Mouse (Mus musculus): ENCODE measurements at regions not wholly inside any gene's neighbourhood (a gene's known extent, or its start where the extent isn't known, plus 50 kb on each side); places are given as distances from the start of the nearest gene placed in this dataset.

- H3K9me3 ChIP-seq (ENCODE audit: control insufficient read depth, low read length): no peaks in the 10 kb centered on the region
- ATAC-seq: no peak
- H3K36me3 ChIP-seq (ENCODE audit: control insufficient read depth, insufficient read depth): no peaks in the 10 kb centered on the region
- no peak overlapping the region for H3K4me3 ChIP-seq (replicated peaks; ENCODE audit: low read length)
- H3K4me2 ChIP-seq (ENCODE audit: low read length): no peak overlapping the region
- H3K9ac ChIP-seq (replicated peaks; ENCODE audit: low read depth, low read length): no peak overlapping the region
- H3K4me1 ChIP-seq (replicated peaks; ENCODE audit: control insufficient read depth, insufficient read depth, low read length): no peaks in the 10 kb centered on the region
- no peak overlapping the region for H3K27ac ChIP-seq (ENCODE audit: low read length)
- no peaks in the 10 kb centered on the region for H3K27me3 ChIP-seq (replicated peaks; ENCODE audit: control insufficient read depth, insufficient read depth, low read length)
These were observed 118.3 kb upstream of the Nectin3 start for GRCm38 (mm10) chr16:46616606-46617005.

GRCm38 (mm10) chr16:46613062-46613818, 114.9 kb upstream of the Nectin3 start:
- H3K27ac ChIP-seq (ENCODE audit: low read length): no peak overlapping the region
- H3K9me3 ChIP-seq (ENCODE audit: control insufficient read depth, low read length): no peaks in the 10 kb centered on the region
- WGBS: 77% methylated on average over 5 of the region's 5 CpGs
- H3K4me2 ChIP-seq (ENCODE audit: low read length): no peak overlapping the region
- H3K9ac ChIP-seq (replicated peaks; ENCODE audit: low read depth, low read length): no peak overlapping the region
- no peaks in the 10 kb centered on the region for H3K4me1 ChIP-seq (replicated peaks; ENCODE audit: control insufficient read depth, insufficient read depth, low read length)
- H3K4me3 ChIP-seq (replicated peaks; ENCODE audit: low read length): no peak overlapping the region
- H3K27me3 ChIP-seq (replicated peaks; ENCODE audit: control insufficient read depth, insufficient read depth, low read length): no peaks in the 10 kb centered on the region
- H3K36me3 ChIP-seq (ENCODE audit: control insufficient read depth, insufficient read depth): no peaks in the 10 kb centered on the region
- ATAC-seq: no peak

- Histone ChIP-seq H3K27me3 (replicated peaks; ENCODE audit: control insufficient read depth, insufficient read depth, low read length) (no peaks in the 10 kb centered on the region), H3K36me3 (ENCODE audit: control insufficient read depth, insufficient read depth) (no peaks in the 10 kb centered on the region), H3K4me1 (replicated peaks; ENCODE audit: control insufficient read depth, insufficient read depth, low read length) (peaks cover 8% of the 10 kb centered on the region), H3K27ac (ENCODE audit: low read length) (no peak overlapping the region), H3K4me2 (ENCODE audit: low read length) (no peak overlapping the region), H3K9ac (replicated peaks; ENCODE audit: low read depth, low read length) (no peak overlapping the region), H3K9me3 (ENCODE audit: control insufficient read depth, low read length) (no peaks in the 10 kb centered on the region), H3K4me3 (replicated peaks; ENCODE audit: low read length) (no peak overlapping the region)
- peak; percentile 58 for ATAC-seq
These were observed 107.5 kb upstream of the Nectin3 start for GRCm38 (mm10) chr16:46605879-46606203.

- H3K4me3 ChIP-seq (replicated peaks; ENCODE audit: low read length): no peak overlapping the region
- 49% methylated on average over 11 of the region's 11 CpGs for WGBS
- H3K9ac ChIP-seq (replicated peaks; ENCODE audit: low read depth, low read length): no peak overlapping the region
- H3K4me2 ChIP-seq (ENCODE audit: low read length): no peak overlapping the region
- H3K4me1 ChIP-seq (replicated peaks; ENCODE audit: control insufficient read depth, insufficient read depth, low read length): peaks cover 8% of the 10 kb centered on the region
- ATAC-seq: peak; percentile 56
- H3K27me3 ChIP-seq (replicated peaks; ENCODE audit: control insufficient read depth, insufficient read depth, low read length): no peaks in the 10 kb centered on the region
- no peaks in the 10 kb centered on the region for H3K36me3 ChIP-seq (ENCODE audit: control insufficient read depth, insufficient read depth)
- no peak overlapping the region for H3K27ac ChIP-seq (ENCODE audit: low read length)
- H3K9me3 ChIP-seq (ENCODE audit: control insufficient read depth, low read length): no peaks in the 10 kb centered on the region
These were observed 106.9 kb upstream of the Nectin3 start for GRCm38 (mm10) chr16:46605001-46605878.

- H3K9me3 ChIP-seq (ENCODE audit: control insufficient read depth, low read length): no peaks in the 10 kb centered on the region
- no peak for ATAC-seq
These were observed 94.4 kb upstream of the Nectin3 start for GRCm38 (mm10) chr16:46592618-46593253.

GRCm38 (mm10) chr16:46587056-46587455, 88.7 kb upstream of the Nectin3 start:
- no peak overlapping the region for H3K9ac ChIP-seq (replicated peaks; ENCODE audit: low read depth, low read length)
- ATAC-seq: no peak
- no peaks in the 10 kb centered on the region for H3K4me1 ChIP-seq (replicated peaks; ENCODE audit: control insufficient read depth, insufficient read depth, low read length)
- WGBS: 59% methylated on average over 1 of the region's 1 CpGs
- H3K27ac ChIP-seq (ENCODE audit: low read length): no peak overlapping the region
- H3K36me3 ChIP-seq (ENCODE audit: control insufficient read depth, insufficient read depth): no peaks in the 10 kb centered on the region
- no peak overlapping the region for H3K4me3 ChIP-seq (replicated peaks; ENCODE audit: low read length)
- no peak overlapping the region for H3K4me2 ChIP-seq (ENCODE audit: low read length)
- no peaks in the 10 kb centered on the region for H3K27me3 ChIP-seq (replicated peaks; ENCODE audit: control insufficient read depth, insufficient read depth, low read length)
- H3K9me3 ChIP-seq (ENCODE audit: control insufficient read depth, low read length): no peaks in the 10 kb centered on the region

More at GRCm38 (mm10) chr16:46592618-46593253, 94.4 kb upstream of the Nectin3 start:
- Histone ChIP-seq H3K4me2 (ENCODE audit: low read length) (no peak overlapping the region), H3K27me3 (replicated peaks; ENCODE audit: control insufficient read depth, insufficient read depth, low read length) (no peaks in the 10 kb centered on the region), H3K9ac (replicated peaks; ENCODE audit: low read depth, low read length) (no peak overlapping the region), H3K36me3 (ENCODE audit: control insufficient read depth, insufficient read depth) (no peaks in the 10 kb centered on the region), H3K4me1 (replicated peaks; ENCODE audit: control insufficient read depth, insufficient read depth, low read length) (no peaks in the 10 kb centered on the region), H3K27ac (ENCODE audit: low read length) (no peak overlapping the region), H3K4me3 (replicated peaks; ENCODE audit: low read length) (no peak overlapping the region)
- 20% methylated on average over 8 of the region's 8 CpGs for WGBS

- Histone ChIP-seq H3K27ac (ENCODE audit: low read length) (no peak overlapping the region), H3K36me3 (ENCODE audit: control insufficient read depth, insufficient read depth) (no peaks in the 10 kb centered on the region), H3K27me3 (replicated peaks; ENCODE audit: control insufficient read depth, insufficient read depth, low read length) (no peaks in the 10 kb centered on the region), H3K4me1 (replicated peaks; ENCODE audit: control insufficient read depth, insufficient read depth, low read length) (no peaks in the 10 kb centered on the region), H3K4me2 (ENCODE audit: low read length) (no peak overlapping the region), H3K4me3 (replicated peaks; ENCODE audit: low read length) (no peak overlapping the region), H3K9ac (replicated peaks; ENCODE audit: low read depth, low read length) (no peak overlapping the region), H3K9me3 (ENCODE audit: control insufficient read depth, low read length) (no peaks in the 10 kb centered on the region)
- ATAC-seq: no peak
These were observed 86.2 kb upstream of the Nectin3 start for GRCm38 (mm10) chr16:46584502-46584901.

- WGBS: 80% methylated on average over 10 of the region's 10 CpGs
- 0 out of 2 replicates have a peak, but pooled peaks have one; percentile 45 for ATAC-seq
- H3K36me3 ChIP-seq (ENCODE audit: control insufficient read depth, insufficient read depth): no peaks in the 10 kb centered on the region
- H3K4me3 ChIP-seq (replicated peaks; ENCODE audit: low read length): no peak overlapping the region
- no peaks in the 10 kb centered on the region for H3K9me3 ChIP-seq (ENCODE audit: control insufficient read depth, low read length)
- H3K27ac ChIP-seq (ENCODE audit: low read length): no peak overlapping the region
- H3K27me3 ChIP-seq (replicated peaks; ENCODE audit: control insufficient read depth, insufficient read depth, low read length): no peaks in the 10 kb centered on the region
- H3K4me1 ChIP-seq (replicated peaks; ENCODE audit: control insufficient read depth, insufficient read depth, low read length): no peaks in the 10 kb centered on the region
- H3K9ac ChIP-seq (replicated peaks; ENCODE audit: low read depth, low read length): no peak overlapping the region
- no peak overlapping the region for H3K4me2 ChIP-seq (ENCODE audit: low read length)
These were observed 82.8 kb upstream of the Nectin3 start for GRCm38 (mm10) chr16:46581115-46581514.

GRCm38 (mm10) chr16:46574221-46574620, 75.9 kb upstream of the Nectin3 start:
- ATAC-seq: peak; percentile 55; the same call in 1 of the 2 replicates
- H3K36me3 ChIP-seq (ENCODE audit: control insufficient read depth, insufficient read depth): no peaks in the 10 kb centered on the region
- H3K4me3 ChIP-seq (replicated peaks; ENCODE audit: low read length): no peak overlapping the region
- H3K9me3 ChIP-seq (ENCODE audit: control insufficient read depth, low read length): no peaks in the 10 kb centered on the region
- H3K4me2 ChIP-seq (ENCODE audit: low read length): no peak overlapping the region
- H3K9ac ChIP-seq (replicated peaks; ENCODE audit: low read depth, low read length): no peak overlapping the region
- H3K27me3 ChIP-seq (replicated peaks; ENCODE audit: control insufficient read depth, insufficient read depth, low read length): no peaks in the 10 kb centered on the region
- H3K4me1 ChIP-seq (replicated peaks; ENCODE audit: control insufficient read depth, insufficient read depth, low read length): peaks cover 9% of the 10 kb centered on the region
- 50% methylated on average over 6 of the region's 6 CpGs for WGBS
- no peak overlapping the region for H3K27ac ChIP-seq (ENCODE audit: low read length)
